Mouse (Mus musculus): ENCODE results near the gene Lgi4.

Gene Lgi4

DNA sequence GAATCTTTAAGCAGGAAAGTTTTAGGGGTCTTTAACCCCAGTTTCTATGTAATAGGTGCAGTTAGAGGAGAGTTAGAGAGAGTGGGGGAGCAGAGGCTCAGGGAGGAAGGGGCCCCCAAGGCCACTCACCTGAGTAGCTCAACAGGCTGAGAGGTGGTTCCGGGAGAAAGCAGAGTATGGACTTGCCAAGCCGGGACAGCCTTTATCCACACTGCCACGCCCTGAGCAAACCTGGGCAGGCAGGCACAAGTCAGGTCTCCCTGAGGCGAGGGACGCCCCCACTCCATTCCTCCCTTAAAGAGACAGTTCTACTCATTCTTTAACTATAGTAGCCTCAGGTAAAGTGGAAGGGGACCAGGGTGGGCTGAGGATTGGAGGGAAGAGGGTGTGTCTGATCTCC, 17.4 kb downstream of the Lgi4 start, which contains the start of gene Fxyd3:
TSS of gene Fxyd3 (minus strand) at position 213 of the 400 bp plus-strand sequence.
- DNase-seq (ENCODE audit: low read depth, low spot score) = no peak

DNA sequence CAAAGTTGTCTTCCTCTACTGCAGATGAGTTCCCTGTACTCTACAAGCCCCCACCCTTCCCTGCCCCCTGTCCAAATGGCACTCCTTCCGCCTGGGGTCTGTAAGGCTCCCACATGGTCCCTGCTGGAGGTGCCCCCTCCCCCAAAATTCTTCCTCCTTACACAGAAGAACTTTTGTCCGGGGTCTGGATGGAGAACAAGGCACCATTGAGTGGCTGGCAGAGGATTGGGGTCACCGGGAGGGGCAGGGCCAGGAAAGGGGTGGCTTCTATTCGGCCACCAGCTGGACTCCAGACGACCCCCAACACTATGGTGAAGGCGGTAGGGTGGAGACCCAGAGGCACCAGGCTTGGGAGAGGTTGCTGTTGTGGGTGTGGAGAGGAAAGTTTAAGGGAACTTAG, 18.3 kb downstream of the Lgi4 start:
- no peak for DNase-seq (ENCODE audit: low read depth, low spot score)

DNA sequence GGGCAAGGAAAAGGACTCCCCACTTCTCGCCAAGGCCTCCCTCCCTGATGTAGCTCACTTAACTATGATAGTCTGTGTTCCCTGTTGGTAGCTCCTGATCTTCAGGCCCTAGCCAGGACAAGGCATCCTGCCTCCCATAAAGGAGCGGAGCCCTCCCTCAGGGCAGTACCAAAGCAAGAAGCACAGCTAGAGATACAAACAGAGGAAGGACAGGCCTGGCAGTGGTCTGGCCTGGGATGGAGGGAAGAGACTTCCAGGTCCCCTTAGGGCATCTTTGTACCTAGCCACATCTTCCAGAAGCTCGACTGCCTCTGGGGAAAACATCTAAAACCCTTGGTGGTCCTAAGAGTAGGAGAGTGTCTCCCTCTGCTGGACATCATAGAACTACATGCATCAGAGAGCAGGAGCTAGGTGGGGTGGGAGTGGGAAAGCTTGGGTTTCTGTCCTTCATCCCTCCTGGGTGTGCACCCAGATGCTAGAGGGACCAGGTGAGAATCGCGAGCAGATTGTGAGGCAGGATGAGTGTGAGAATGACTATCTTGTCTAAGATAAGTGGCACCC, 18.8 kb downstream of the Lgi4 start:
- no peak for DNase-seq (ENCODE audit: low read depth, low spot score)

GRCm38 (mm10) chr7:31079670-31080069, 20.5 kb downstream of the Lgi4 start:
- DNase-seq (ENCODE audit: low read depth, low spot score) = no peak

- no peak for DNase-seq (ENCODE audit: low read depth, low spot score)
Measured at GRCm38 (mm10) chr7:31080611-31081010, 21.5 kb downstream of the Lgi4 start.

- no peak for DNase-seq (ENCODE audit: low read depth, low spot score)
Measured at GRCm38 (mm10) chr7:31081106-31081505, 22.0 kb downstream of the Lgi4 start.

DNA sequence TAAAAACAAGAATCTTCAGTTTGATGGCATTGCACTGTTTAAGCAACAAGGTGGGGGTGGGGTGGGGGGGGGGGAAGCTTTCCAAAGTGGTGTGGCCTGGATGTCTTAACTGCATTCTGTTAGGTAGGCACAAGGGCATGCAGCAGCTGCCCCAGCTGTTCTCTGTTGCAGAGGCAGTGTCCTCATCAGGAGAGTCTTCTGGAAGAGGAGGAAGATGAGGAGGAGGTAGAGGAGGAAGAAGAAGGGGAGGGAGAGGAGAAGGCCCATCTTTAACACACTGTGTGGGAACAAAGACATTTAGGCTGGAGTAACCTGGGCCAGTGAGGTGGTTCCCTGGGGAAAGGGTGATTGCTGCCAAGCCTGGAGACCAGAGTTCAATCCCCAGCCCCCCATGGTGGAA, 23.0 kb downstream of the Lgi4 start:
- DNase-seq (ENCODE audit: low read depth, low spot score) = no peak

DNA sequence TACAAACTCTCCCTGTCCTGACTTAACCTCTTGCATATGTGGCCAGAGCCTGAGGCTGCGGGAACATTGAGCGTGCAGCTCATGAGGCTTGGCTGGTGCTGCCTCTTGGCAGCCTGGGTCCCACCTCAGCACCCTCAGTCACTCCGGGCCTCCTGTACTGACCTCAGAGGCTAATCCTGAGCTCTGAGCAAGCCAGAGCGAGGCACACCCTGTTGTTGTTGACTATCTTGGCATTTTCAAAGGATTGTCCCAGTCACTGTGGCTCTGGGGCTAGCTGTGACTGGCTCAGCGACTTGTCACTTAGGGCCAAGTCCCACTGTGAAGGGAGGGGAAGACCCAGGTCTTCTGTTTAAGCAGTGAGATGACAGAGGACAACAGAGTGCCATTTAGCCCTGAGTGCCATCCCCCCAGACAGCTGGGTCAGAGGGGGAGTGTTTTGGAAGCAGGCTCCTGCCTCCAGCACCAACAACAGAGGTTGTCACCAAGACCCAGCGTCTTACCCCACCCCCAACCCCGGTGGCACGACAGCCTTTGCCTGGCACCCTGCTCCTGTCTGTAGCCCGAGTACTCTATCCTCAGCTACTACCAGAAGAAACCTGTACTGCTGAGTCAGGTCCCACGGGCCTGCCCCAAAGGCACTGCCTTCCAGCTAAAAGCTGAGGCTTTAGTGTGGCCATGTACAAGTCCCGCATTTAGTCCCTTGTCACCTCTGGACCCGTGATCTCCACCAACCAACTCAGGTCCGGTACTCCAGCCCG, 23.9 kb downstream of the Lgi4 start:
- DNase-seq (ENCODE audit: low read depth, low spot score) = no peak

- no peak for DNase-seq (ENCODE audit: low read depth, low spot score)
Measured at GRCm38 (mm10) chr7:31084140-31084539, 25.0 kb downstream of the Lgi4 start.

DNA sequence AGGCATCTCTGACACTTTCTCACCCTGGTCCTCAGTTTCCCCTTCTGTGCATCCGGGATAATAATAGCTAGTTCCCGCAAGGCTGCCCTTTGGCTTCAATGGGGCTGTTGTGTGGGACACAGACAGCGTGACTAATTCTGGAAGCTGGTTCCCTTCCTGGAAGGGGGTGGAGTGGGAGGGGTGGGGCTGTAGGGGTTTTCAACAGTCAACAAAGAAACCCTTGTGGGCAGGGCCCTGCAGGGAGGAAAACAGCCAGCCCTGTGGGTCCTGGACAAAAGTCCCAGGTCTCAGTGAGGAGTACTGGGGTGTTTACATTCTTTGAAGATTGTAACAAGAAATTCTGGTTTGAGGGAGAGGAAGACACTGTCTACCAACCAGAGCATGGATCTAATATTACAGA, 26.0 kb downstream of the Lgi4 start:
- DNase-seq (ENCODE audit: low read depth, low spot score) = no peak

- no peak for DNase-seq (ENCODE audit: low read depth, low spot score)
Measured at GRCm38 (mm10) chr7:31086175-31086755, 27.1 kb downstream of the Lgi4 start.

- DNase-seq (ENCODE audit: low read depth, low spot score) = no peak
Measured at GRCm38 (mm10) chr7:31087262-31087661, 28.1 kb downstream of the Lgi4 start.

DNA sequence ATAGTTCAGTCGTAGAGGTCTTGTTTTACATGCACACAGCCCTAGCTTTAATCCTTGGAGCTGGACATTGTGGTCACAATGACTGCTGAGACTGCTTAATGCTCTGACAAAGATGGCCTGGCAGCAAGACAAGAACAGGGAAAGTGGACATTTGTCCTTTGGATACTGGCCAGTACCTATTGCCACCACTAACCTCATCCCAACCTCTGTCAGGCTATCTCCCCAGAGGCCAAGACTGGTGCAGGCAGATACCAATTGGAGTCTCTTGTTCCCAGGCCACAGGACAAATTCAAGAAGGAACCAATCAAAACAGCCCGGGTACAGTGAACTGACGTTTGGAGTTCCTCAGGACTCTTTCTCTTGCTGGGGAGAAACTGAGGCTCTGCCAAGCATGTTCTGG, 29.1 kb downstream of the Lgi4 start:
- no peak for DNase-seq (ENCODE audit: low read depth, low spot score)

GRCm38 (mm10) chr7:31089721-31090120, 30.6 kb downstream of the Lgi4 start:
- DNase-seq (ENCODE audit: low read depth, low spot score) = no peak

GRCm38 (mm10) chr7:31094774-31095501, 35.8 kb downstream of the Lgi4 start:
- DNase-seq (ENCODE audit: low read depth, low spot score) = no peak

DNA sequence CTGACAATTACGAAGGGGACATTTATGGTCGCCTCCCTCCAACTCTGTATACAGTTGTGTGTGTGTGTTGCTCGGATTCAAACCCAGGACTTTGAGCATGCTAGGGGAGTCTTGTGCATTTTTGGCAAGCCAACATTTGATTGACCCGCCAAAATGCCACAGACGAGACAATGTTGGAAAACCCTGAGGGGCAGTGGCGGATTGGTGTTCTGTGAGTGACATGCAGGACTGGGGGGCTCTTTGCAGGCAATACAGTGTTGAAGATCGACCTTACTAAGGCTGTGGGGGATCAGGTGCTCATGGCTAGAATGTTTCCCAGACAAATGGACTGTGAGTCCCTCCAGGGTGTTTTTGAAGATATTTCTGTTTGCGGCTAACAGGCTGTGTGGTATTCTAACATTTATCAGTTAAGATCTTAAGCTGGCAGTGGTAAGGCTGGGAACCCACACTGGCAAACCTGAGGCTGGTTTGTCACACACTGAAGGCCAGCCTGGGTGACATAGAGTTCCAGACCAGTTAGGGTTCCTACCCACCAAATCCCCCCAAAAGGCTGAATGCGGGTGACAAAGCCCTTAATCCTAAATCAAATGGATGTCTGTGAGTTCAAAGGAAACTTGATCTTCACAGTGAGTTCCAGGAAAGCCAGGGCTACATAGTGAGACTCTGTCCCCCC, 37.9 kb downstream of the Lgi4 start:
- DNase-seq (ENCODE audit: low read depth, low spot score) = no peak

GRCm38 (mm10) chr7:31097583-31098248, 38.6 kb downstream of the Lgi4 start:
- DNase-seq (ENCODE audit: low read depth, low spot score) = no peak

DNA sequence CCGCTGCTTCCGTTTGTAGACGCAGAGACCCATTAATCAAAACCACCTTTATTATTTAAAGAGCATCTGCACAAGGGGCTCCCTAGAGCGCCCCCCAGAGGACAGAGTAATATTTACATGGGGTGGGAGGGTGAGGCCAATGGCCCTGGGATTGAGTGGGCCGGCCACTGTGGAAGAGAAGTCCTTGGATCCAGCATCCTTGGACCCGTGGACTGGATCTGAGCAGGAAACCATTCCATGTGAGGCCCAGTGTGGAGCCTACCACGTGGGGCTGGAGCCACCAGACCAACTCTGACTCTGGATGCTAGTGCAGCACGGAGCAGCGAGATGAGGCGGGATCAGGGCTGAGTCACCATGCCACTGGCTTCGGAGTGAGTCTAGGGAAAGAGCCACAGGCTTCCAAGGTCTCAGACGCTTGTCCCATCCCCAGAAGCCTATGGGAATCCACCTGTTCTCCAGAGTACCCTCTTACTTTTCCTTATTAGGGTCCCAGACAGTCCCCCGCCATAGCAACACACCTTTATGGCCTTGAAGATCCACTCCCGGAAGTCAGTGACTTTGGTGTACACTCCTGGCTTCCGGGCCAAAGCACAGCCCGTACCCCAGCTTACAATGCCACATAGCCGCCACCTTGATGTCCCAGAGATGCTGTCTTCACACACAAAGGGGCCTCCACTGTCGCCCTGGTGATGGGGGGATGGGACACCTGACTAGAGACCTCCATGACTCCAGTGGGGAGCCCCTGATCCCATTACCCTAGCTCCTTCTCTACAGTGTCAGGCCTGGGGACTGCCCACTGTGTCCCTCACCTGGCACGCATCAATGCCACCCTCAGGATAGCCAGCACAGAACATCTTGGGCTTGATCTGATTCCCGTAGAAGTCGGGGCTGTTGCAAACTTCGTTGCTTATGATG, 39.8 kb downstream of the Lgi4 start:
- DNase-seq (ENCODE audit: low read depth, low spot score) = no peak

DNA sequence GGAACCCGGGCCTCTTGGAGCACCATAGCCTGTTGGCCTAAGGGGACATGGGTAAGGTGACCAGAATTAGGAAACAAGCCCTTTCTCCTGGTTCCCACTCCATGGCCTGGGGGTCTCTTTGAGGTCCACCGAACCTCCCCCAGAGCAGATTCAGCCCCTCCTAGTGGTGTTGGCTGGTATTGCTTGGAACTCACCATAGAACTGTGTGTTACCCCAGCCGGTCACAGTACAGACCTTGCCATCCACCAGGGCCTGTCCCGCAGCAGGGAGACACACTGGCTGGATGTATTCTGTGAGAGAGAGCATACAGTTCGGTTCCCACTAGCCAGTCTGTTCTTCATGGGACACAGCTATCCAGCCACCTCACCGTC, 40.5 kb downstream of the Lgi4 start:
- DNase-seq (ENCODE audit: low read depth, low spot score) = no peak

DNA sequence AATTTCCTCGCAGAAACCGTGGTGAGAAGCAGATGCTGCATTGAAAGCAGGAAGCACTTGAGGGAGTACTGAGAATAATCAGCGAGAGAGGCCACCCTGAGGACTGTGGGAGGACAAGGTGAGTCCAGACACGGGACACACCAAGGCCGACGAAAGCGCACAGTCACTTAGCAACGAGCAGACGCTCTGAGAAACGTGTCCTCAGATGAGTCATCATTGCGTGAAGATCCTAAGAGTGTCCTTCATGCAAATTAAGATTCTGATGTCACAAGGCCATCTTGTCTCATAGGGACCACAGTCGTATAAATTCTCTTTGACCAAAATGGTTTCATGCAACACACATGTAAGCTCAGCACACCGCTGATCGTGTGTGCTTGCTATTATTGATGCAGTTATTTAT, 41.6 kb downstream of the Lgi4 start:
- DNase-seq (ENCODE audit: low read depth, low spot score) = no peak

Measured in c-Kit-negative CD71-positive TER-119-positive erythroid progenitor cells, embryonic 14.5 days (primary cell).